Mouse (Mus musculus): ENCODE measurements around the gene Gm20715.
"Not testable (repeated sequence)": the region's sequence is repeated elsewhere in the genome, so short reads cannot be mapped to it uniquely, and the experiment has no call there.

The Gm20715 gene

DNA sequence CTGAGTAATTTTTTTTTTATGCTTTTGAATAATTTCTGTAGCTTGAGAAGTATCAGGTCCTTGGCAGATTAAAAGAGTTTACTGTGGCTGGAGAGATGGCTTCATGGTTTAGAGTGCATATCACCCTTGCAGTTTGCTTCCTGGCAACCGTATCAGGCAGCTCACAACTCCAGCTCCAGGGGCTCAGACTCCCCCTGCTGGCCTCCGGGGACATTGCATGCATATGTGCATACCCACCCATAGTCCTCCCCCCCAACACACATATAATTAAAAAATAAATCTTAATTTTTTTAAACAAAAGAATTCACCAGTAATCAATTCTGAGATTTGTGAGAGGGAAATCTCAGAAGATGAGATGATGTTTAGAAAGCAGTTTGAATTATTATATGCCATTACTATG is 20.3 kb downstream of the Gm20715 start:
- DNase-seq (ENCODE audit: low spot score) = peak; percentile 31

DNA sequence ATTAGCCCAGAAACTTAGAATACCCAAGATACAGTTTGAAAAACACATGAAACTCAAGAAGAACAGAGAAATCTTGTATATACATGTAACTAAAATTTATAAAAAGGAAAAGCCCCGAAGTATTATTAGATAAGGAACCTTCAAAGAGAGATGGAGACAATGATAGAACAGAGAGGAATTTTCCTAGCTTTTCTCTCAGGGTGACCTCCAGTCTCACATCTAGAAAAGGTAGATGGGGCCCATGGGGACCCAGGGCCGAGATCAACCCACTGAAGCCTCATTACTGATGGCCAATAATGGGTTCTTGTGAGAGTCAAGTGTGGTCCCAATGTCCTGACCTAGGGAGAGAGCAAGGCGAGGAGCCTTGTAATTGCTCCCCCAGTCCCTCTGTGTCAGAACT is 28.3 kb downstream of the Gm20715 start, which contains the start of gene Olfr1344:
Olfr1344 (plus strand) TSS at position 301 of the 400 bp plus-strand sequence.
- DNase-seq (ENCODE audit: low spot score) = no peak

DNA sequence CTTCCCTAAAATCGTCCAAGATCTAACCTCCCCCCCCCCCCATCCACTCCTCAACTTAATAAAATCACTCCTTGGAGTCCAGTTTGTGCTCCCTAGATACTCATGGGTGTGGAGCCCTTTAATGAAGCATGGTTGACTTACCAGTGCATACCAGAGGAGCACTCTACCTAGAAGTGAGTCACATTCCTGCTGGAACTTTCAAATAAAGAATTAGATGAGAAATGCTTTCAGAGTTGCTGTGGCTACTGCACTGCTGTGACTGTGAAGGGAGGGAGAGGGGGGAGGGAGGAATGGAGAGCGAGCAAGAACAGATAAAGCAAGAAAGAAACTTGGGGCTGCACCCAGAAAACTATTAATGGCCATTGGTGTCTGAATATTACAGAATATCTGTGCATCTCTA is 31.1 kb downstream of the Gm20715 start:
- DNase-seq (ENCODE audit: low spot score) = no peak

DNA sequence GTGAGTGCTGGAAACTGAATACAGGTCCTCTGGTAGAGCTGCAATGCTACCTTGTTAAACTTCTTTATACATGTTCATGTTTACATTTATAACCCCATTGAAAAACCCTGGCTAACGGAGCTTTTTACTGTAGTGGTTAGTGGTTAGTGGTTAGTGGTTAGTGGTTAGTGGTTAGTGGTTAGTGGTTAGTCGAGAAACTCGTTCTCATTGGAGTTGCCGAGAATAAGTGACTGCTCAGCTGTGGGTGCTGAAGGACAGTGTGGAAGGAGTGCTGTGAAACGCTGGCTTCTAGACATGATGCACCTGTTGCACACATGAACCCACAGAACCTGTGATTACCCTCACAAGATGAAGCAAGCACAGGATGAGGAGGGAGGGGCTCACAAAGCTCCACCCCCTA is 37.7 kb downstream of the Gm20715 start:
- no peak for DNase-seq (ENCODE audit: low spot score)

DNA sequence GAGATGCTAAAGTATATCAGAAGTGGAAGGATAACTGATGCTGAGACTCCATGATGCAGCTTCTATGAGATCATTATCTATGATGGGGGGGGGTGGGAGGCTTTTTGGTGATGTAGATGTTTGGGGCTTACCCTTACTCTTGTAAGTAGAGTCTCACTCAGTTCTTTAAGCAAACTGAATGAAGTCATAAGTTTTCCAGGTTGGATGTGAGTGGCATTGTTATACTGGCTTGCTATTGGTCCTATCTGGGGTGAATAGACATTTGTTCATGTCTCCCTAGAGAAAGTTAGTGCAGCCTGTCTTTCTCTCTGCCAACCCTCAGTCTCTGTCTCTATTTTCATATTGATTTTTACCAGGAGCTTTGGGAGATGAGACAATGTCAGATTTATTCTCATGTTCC is 45.8 kb downstream of the Gm20715 start, which contains the start of gene Olfr1336:
Olfr1336 (plus strand) TSS at position 301 of the 400 bp plus-strand sequence.
- no peak for DNase-seq (ENCODE audit: low spot score)

DNA sequence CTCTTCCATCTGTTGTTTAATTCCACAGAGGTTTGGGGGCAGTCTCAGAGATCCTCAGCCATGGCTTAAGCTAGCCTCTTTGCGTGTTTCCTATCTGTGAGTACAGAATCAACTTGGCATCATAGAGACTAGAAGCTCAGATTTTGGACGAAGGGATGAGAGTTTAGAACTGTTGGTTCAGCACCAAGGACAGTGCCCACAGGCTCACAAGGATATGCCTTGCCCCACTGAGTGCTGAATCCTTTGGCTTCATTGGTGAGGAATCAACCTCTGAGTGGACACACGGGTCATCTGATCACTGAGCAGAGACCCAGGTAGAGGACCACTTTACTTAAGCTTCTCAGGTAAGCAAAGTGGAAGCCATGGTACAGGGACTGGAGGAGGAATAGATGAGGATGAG is 46.3 kb downstream of the Gm20715 start:
- DNase-seq (ENCODE audit: low spot score) = no peak

DNA sequence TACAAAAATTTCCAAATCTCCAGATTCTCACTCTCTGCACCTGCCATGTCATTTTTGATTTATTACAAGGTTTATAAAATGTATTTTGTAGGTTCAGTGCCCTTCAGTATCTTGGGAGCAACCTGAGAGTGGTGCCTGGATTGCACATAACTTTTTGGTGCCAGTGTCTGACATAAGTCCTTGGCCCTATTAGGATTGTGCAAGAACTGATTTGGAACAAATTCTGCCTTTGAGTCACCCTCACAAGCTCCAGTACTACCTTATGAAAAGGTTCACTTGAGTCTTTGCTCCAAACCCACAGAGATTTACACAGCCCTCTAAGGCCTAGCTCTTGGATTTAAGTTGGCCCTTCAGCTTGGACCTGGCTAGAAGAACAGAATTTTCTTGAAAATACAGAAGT is 56.9 kb downstream of the Gm20715 start, which contains the start of gene Olfr1346:
Olfr1346 (plus strand) TSS at position 151 of the 400 bp plus-strand sequence.
- no peak for DNase-seq (ENCODE audit: low spot score)

DNA sequence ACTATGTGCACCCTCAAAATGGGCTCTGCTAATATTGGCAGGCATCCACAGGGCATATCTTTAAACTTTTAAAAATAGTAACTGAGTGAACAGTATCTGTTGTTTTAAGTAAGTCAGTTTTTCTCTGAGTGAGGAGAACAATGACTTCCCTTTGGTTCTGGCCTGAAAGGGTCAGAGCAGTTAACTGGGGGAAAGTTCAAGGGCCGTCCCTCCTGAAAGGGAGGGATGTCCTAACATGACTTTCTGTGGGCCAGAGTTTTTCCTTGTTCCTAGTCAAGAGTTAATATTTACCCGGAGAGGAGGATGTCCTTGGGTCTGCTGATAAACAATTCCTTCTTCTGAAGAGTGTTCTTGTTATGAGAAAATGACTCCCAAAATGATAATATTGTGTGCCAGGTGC is 67.6 kb downstream of the Gm20715 start:
- DNase-seq (ENCODE audit: low spot score) = not testable (repeated sequence)

DNA sequence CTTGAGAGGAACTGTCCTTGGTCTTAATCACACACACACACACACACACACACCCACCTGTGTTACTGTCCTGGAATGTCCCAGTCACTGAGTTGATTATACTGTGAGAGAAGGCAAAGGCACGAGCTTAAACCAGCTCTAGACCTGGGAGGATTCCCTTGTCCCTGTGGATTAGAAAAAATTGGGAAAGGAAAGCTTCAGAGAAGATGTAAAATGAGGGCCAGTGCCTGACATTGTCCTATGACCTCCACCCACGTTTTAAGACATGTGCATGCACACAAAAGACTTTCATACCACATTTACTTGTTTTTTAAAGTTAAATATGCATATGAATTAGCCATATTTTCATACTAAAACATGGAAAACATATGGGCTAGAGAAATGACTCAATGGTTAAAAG is 76.8 kb downstream of the Gm20715 start, which contains the start of gene Olfr5:
Olfr5 (minus strand) TSS at position 101 of the 400 bp plus-strand sequence.
- no peak for DNase-seq (ENCODE audit: low spot score)

Data from c-Kit-positive CD71-positive TER-119-positive erythroid progenitor cells, embryonic 14.5 days (primary cell).